Mouse (Mus musculus): Measurements from ENCODE around the gene Phf19. TPM values are rescaled to one million over a fixed set of nuclear protein-coding genes. Genes with fewer than 3 reads are reported as not detected.

Phf19 gene
- polyA plus RNA-seq, 1 experiment, result 4.3 TPM

DNA sequence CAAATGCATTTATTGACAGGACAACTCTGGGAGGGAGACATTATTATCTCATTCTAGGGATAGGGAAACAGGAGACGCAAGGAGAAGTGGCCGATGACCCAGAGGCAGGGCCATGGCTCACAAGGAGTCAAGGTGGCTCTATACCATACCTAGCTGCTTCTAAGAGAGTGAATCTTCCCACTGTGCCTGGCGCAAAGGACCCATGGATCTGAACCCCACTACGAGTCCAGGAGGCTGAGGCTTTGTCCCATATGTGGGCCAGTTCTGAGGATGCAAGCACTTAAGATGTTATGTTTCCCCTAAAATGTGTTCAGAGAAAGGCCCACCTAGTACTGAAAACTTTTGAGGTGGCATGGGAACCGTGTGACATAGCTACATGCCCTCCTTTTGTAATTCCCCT is 2.0 kb downstream of the Phf19 start:
- Histone ChIP-seq H3K4me3 (no peak overlapping the region), H3ac (ENCODE audit: control insufficient read depth, insufficient read length) (no peak overlapping the region), H3K4me2 (ENCODE audit: low read depth) (no peak overlapping the region), H3K79me2 (ENCODE audit: control insufficient read depth, insufficient read depth) (no peaks in the 10 kb centered on the region), H3K27me3 (ENCODE audit: control insufficient read depth, insufficient read depth, insufficient read length) (no peaks in the 10 kb centered on the region), H3K36me3 (ENCODE audit: control insufficient read depth, insufficient read depth) (no peaks in the 10 kb centered on the region)
- TF ChIP-seq USF1 (IDR thresholded peaks at IDR 0.05; ENCODE audit: low read depth) (no peak), CEBPB (IDR thresholded peaks at IDR 0.05; ENCODE audit: insufficient read depth, poor library complexity, severe bottlenecking) (no peak), TCF3 (IDR thresholded peaks at IDR 0.05; ENCODE audit: insufficient read length, low read depth) (no peak), MYOG (IDR thresholded peaks at IDR 0.05; ENCODE audit: control insufficient read depth in 1 of 3, insufficient read depth in 1 of 3, insufficient read length in 2 of 3, low read depth in 2 of 3) (no peak), SRF (IDR thresholded peaks at IDR 0.05; ENCODE audit: control insufficient read depth, insufficient read length, low read depth) (no peak)

DNA sequence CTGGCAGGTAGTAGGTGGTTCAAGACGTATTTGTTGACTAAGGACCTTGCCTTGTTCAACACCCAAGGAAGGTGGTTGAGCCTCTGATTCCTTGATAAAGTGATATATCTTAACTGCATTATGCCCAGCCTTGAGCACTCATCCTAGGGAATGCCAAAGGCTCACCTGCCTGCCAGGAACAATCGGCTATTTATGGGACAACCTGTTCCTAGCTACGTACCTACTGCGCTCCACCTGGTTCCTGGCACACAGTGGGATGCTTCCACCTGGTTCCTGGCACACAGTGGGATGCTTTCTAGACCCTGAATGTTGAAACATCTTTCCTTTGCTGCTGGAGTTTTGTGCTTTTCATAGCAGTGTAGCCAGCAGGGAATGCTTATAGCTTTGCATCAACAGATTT is 4.1 kb downstream of the Phf19 start:
- H3K79me2 ChIP-seq (ENCODE audit: control insufficient read depth, insufficient read depth), result no peaks in the 10 kb centered on the region
- H3ac ChIP-seq (ENCODE audit: control insufficient read depth, insufficient read length), result no peak overlapping the region
- no peak for TF ChIP-seq E2F4 (IDR thresholded peaks at IDR 0.05; ENCODE audit: insufficient read depth)
- no peak for TF ChIP-seq TCF12 (IDR thresholded peaks at IDR 0.05; ENCODE audit: insufficient read depth, poor library complexity, severe bottlenecking)
- TF ChIP-seq USF1 (IDR thresholded peaks at IDR 0.05; ENCODE audit: low read depth), result no peak
- TF ChIP-seq CEBPB (IDR thresholded peaks at IDR 0.05; ENCODE audit: insufficient read depth, poor library complexity, severe bottlenecking), result no peak
- no peak for TF ChIP-seq MAX (IDR thresholded peaks at IDR 0.05; ENCODE audit: low read depth)
- TF ChIP-seq POLR2AphosphoS2 (IDR thresholded peaks at IDR 0.05; ENCODE audit: insufficient read length, low read depth), result no peak
- TF ChIP-seq MYOD1 (IDR thresholded peaks at IDR 0.05; ENCODE audit: control insufficient read depth in 1 of 3, insufficient read length in 2 of 3, low read depth in 2 of 3), result no peak
- TF ChIP-seq POLR2A (IDR thresholded peaks at IDR 0.05; ENCODE audit: insufficient read length, low read depth), result no peak
- TF ChIP-seq MYOG (IDR thresholded peaks at IDR 0.05; ENCODE audit: control insufficient read depth in 1 of 3, insufficient read depth in 1 of 3, insufficient read length in 2 of 3, low read depth in 2 of 3), result no peak
- TF ChIP-seq REST (IDR thresholded peaks at IDR 0.05; ENCODE audit: insufficient read depth, insufficient read length), result no peak
- TF ChIP-seq TCF3 (IDR thresholded peaks at IDR 0.05; ENCODE audit: insufficient read length, low read depth), result no peak
- TF ChIP-seq SRF (IDR thresholded peaks at IDR 0.05; ENCODE audit: control insufficient read depth, insufficient read length, low read depth), result no peak
- H3K4me2 ChIP-seq (ENCODE audit: low read depth), result no peak overlapping the region
- H3K36me3 ChIP-seq (ENCODE audit: control insufficient read depth, insufficient read depth), result no peaks in the 10 kb centered on the region
- no peaks in the 10 kb centered on the region for H3K27me3 ChIP-seq (ENCODE audit: control insufficient read depth, insufficient read depth, insufficient read length)
- no peak overlapping the region for H3K4me3 ChIP-seq

DNA sequence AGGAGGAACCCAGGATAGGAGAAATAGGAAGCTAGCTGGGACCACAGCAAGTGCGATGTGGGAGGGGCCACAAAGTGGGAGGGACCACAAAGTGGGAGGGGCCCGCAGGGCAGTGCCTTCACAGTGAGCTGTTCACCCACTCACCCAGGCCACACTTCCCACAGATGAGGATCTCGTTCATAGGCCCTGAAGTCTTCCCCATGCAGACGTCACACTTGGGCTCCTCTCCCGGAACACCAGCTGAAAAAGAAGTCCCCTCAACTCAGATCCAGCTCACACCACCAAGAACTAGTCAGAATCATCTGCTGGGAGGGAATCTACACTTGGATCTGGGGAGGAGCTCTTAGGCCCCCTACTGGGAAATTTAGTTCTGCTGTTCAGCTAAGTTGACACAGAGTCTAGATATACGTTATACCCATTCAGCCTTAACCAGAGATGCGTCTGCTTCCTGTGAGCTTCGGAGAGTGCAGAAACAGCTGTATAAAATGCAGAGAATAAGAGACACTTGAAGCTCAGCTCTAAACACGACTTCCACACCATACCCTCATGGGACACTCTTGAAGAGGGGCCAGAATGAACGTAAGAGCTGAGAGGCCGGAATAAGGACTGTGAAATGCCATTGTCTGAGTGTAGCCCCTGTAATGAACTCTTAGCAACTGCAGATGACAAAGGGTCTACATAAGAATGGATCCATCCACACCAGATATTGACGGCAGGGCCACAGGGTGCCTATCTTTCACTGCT is 6.8 kb downstream of the Phf19 start:
- Histone ChIP-seq H3K4me2 (ENCODE audit: low read depth) (no peak overlapping the region), H3ac (ENCODE audit: control insufficient read depth, insufficient read length) (no peak overlapping the region), H3K79me2 (ENCODE audit: control insufficient read depth, insufficient read depth) (no peaks in the 10 kb centered on the region), H3K27me3 (ENCODE audit: control insufficient read depth, insufficient read depth, insufficient read length) (no peaks in the 10 kb centered on the region), H3K4me3 (no peak overlapping the region), H3K36me3 (ENCODE audit: control insufficient read depth, insufficient read depth) (no peaks in the 10 kb centered on the region)
- TF ChIP-seq POLR2A (IDR thresholded peaks at IDR 0.05; ENCODE audit: insufficient read length, low read depth) (no peak), SRF (IDR thresholded peaks at IDR 0.05; ENCODE audit: control insufficient read depth, insufficient read length, low read depth) (no peak)

DNA sequence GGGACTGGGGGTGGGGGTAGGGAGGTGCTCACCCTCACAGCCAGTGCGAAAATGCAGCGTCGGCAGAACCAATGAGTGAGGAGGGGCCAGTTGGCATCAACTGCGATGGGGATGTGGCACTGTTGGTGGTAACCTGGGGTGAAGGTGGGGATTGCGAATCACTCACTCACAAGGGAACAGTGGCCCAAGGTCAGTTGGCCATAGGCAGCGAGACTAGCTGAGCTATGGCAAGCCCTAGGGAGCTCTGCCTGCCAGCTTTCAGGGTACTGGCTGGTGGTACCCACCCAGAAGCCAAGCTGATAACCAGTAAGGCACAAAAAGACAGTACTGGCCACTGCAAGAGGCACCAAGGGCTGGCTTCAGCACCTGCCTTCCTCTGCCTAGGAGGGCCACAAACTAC is 7.4 kb downstream of the Phf19 start:
- Histone ChIP-seq H3K4me2 (ENCODE audit: low read depth) (no peak overlapping the region), H3K27me3 (ENCODE audit: control insufficient read depth, insufficient read depth, insufficient read length) (no peaks in the 10 kb centered on the region), H3K79me2 (ENCODE audit: control insufficient read depth, insufficient read depth) (no peaks in the 10 kb centered on the region), H3ac (ENCODE audit: control insufficient read depth, insufficient read length) (no peak overlapping the region), H3K4me3 (no peak overlapping the region), H3K36me3 (ENCODE audit: control insufficient read depth, insufficient read depth) (no peaks in the 10 kb centered on the region)
- TF ChIP-seq REST (IDR thresholded peaks at IDR 0.05; ENCODE audit: insufficient read depth, insufficient read length) (no peak), SRF (IDR thresholded peaks at IDR 0.05; ENCODE audit: control insufficient read depth, insufficient read length, low read depth) (no peak), USF1 (IDR thresholded peaks at IDR 0.05; ENCODE audit: low read depth) (no peak), TCF3 (IDR thresholded peaks at IDR 0.05; ENCODE audit: insufficient read length, low read depth) (no peak), E2F4 (IDR thresholded peaks at IDR 0.05; ENCODE audit: insufficient read depth) (no peak)

DNA sequence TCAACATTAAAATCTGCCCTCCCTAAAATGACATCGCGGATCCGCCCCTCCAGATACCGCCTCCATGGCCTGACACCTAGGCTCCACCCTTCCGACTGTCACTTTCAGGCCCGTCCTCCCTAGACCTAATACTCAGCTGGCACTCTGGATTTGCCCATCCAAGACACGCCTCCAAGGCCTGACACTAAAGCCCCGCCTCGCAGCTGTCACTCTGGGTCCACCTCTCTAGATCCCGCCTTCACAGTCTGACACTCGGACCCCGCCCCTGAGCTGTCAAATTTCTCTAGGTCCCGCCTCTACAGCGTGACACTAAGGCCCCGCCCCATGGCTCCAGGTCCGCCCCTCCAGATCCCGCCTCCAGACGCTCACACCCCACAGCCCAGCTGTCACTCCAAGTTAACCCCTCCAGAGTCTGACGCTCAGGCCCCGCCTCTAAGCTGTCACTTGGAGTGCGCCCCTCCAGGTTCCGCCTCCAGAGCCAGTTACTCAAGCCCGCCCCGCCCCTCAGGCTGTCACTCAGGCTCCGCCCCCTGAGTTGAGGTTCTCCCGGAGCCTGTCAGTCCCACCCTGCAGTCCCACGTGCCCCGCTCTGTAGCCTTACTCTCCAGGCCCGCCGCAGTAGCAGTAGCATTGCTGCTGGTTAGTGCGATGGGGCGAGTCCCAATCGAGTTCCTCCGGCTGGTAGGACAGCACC is 8.8 kb downstream of the Phf19 start:
- no peaks in the 10 kb centered on the region for H3K79me2 ChIP-seq (ENCODE audit: control insufficient read depth, insufficient read depth)
- peak overlapping the region; percentile 96 for H3K4me2 ChIP-seq (ENCODE audit: low read depth)
- TF ChIP-seq MYOG (IDR thresholded peaks at IDR 0.05; ENCODE audit: control insufficient read depth in 1 of 3, insufficient read depth in 1 of 3, insufficient read length in 2 of 3, low read depth in 2 of 3) (peak; percentile 51 to 73 (median 65)), USF1 (IDR thresholded peaks at IDR 0.05; ENCODE audit: low read depth) (peak; percentile 68), MYOD1 (IDR thresholded peaks at IDR 0.05; ENCODE audit: control insufficient read depth in 1 of 3, insufficient read length in 2 of 3, low read depth in 2 of 3) (peak; percentile 70 to 73 (median 70)), POLR2AphosphoS2 (IDR thresholded peaks at IDR 0.05; ENCODE audit: insufficient read length, low read depth) (peak; percentile 55), REST (IDR thresholded peaks at IDR 0.05; ENCODE audit: insufficient read depth, insufficient read length) (no peak), CEBPB (IDR thresholded peaks at IDR 0.05; ENCODE audit: insufficient read depth, poor library complexity, severe bottlenecking) (no peak), POLR2A (IDR thresholded peaks at IDR 0.05; ENCODE audit: insufficient read length, low read depth) (peak; percentile 72), E2F4 (IDR thresholded peaks at IDR 0.05; ENCODE audit: insufficient read depth) (no peak), TCF3 (IDR thresholded peaks at IDR 0.05; ENCODE audit: insufficient read length, low read depth) (no peak), TCF12 (IDR thresholded peaks at IDR 0.05; ENCODE audit: insufficient read depth, poor library complexity, severe bottlenecking) (no peak)
- H3K4me3 ChIP-seq, result peak overlapping the region; percentile 9
- no peaks in the 10 kb centered on the region for H3K36me3 ChIP-seq (ENCODE audit: control insufficient read depth, insufficient read depth)
- no peak overlapping the region for H3ac ChIP-seq (ENCODE audit: control insufficient read depth, insufficient read length)
- H3K27me3 ChIP-seq (ENCODE audit: control insufficient read depth, insufficient read depth, insufficient read length), result no peaks in the 10 kb centered on the region
